Mouse (Mus musculus): ENCODE data around the gene Ccdc163.

Ccdc163 gene

DNA sequence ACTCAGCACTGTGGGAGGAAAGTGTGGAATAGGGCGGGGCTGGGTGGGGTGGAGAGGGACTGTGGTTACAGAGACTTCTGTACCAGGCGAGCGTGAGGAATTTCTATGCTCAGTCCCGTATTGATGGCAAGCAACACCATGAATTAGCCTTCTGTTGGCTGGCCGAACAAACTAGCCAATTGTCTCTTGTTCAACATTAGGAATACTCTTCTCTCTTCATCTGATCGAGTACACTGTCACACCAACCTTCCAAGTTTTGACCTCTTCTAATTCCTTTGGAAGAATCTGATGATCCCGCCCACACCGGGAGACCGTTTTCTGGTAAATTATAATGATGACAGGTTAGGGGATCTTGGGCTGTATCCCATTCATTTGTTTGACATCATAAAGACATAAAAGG is 643 bp upstream of the Ccdc163 start:
- no peak for DNase-seq

DNA sequence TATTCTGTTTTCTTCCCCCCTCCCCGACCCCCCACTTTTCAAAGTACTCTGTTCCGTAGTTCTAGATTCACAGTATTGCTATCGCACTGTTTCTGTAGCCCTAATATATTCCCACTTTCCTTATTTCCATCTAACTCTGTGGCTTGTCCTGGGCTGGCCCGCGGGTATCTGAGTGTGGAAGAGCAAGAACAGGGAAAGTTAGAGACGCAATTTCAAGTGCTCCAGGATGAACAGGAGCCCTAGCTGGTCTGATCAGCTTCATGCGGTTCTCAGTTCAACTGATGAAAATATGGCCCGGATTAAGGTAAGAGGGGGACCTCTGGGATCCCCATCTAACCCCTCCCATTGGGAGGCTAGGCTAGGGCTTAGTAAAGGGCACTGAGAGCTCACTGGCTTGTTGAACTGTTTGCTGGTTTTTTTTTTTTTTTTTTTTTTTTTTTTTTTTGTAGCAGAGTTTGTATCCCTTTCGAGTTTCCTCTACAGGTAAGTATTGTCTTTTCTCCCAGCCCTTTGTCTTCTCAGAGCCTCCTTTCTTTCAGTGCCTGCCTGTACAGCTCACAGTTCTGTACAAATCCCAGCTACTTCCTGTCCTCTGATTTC is 582 bp downstream of the Ccdc163 start:
- DNase-seq, result no peak

DNA sequence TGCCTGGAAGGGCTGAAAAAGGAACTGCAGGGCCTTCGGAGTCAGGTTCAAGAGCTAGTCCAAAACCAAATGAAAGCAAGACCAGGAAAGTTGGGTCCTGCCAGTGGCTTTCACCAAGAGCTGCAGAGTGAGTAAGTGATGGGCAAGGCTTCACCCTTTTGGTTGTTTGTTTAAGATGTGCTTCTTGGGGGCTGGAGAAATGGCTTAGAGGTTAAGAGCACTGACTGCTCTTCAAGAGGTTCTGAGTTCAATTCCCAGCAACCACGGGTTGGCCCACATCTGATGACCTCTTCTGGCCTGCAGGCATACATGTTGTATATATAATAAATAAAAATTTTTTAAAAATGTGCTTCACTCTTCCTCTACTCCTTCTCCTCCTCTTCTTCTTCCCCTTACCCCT is 1.8 kb downstream of the Ccdc163 start:
- DNase-seq, result no peak

DNA sequence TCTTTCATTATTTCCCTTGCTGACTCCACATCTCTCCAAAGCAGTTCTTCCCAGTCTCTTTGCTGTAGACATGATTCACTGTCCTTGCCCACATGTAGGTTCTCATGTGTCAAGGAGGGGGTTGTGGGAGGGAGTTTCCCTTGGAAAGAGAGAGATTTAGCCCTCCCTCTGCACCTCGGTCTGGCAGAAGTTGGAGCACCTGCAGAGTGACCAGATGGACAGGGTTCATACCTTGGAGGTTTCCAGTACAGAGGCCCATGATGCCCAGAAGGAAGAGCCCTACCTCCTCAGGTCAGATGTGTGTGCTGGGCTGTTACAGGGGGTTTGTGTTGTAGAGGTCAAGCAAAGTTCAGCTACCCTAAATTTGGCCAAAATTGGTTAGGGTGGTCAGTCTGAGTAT is 4.2 kb downstream of the Ccdc163 start:
- DNase-seq, result no peak

DNA sequence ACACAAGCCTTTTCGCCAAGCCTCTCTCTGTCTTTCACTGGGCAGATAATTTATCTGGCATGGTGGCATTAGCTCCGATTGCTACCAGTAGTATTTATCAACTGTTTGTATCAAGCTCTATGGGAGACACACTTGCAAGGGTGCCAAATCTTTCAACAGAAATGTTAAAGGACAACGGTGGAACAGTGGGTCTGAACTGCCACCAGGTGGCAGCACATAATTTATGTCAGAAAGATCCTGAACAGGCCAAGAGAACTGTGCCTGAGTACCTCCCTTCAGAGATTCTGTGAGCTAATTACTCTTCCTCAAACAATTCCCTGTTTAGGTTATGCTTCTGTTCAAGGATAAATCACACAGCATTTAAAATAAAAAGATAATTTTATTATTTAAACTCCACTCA is 11.1 kb downstream of the Ccdc163 start:
- DNase-seq, result peak; percentile 46

DNA sequence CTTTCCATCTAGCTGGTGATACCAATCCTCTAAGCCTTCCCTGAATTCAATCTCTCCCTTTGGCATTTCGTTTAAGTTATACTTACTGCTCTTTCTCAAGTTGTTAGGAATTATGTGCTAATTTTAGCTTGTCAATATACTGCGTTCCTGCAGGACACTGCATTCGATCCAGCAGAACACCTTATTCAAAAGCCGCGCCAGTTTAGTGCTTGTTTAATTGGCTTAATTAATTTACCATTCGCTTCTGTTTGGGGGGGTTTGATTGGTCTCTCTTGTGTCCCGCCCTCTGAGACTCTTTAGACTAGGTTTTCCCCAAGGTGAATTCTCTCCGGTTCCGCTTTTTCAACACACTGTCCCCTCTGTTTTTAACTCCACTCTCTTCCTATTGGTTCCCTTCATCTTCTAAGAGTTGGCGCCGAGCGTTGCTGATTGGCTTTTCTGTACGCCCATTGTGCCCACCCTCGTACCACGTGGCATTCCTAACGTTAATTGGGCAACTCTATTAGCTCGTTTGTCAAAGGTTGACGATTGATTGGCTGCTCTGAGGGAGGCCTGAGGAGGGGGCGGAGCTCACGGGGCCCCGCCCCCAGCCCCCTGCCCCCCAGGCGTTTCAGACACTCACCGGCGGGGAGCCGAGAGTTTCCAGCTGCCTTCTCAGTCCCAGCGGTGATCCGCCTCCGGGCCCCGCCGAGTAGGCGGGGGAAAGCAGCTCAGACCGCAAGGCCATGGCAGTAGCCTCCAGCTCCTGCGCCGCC is 12.2 kb downstream of the Ccdc163 start, which contains the start of gene Tesk2:
Gene Tesk2, plus strand, starts transcription at position 606 of the 755 bp plus-strand sequence.
- DNase-seq, result peak; percentile 89

DNA sequence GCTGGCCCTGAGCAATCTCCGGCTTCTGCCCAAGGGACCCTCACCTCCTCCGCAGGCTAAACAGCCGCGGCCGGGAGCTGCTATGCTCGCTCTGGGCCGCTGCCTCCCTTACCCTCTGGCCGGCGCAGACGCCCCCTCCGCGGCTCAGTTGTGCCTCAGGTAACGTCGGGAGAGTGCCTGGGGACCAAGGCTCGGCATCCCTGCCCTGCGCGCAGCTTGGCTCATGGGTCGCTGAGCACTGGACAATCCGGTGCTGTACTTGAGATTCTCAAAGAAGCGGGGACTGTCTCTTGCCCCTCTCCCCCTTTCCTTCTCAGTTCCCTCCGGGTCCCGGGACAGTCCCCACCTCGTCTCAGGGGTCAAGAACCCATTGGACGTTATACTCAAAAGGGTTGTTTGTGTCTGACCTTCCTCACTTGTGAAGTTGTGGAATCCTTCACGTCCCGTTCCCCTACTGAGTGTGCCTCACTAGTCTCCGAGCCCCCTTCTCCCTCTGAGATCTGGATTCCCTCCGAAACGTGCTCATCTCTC is 12.9 kb downstream of the Ccdc163 start:
- no peak for DNase-seq

DNA sequence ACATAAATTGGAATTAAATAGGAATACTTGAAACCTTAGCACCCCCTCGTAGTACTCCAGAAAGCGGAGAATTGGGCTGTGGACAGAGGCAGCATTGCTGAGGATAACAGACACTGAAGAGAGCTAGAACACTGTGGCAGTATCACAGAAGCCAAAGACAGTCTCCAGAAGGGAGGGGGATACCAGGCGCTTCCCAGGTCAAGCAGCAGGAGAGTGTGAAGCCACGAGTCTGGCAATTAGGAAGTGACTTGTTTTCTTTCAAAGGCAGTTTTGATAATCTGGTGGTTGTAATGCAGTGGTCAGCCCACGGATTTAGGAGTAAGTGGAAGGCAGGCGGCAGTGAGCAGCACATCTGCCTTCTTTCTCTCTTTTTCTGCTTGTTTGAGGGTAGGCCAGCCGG is 13.9 kb downstream of the Ccdc163 start:
- DNase-seq, result no peak

DNA sequence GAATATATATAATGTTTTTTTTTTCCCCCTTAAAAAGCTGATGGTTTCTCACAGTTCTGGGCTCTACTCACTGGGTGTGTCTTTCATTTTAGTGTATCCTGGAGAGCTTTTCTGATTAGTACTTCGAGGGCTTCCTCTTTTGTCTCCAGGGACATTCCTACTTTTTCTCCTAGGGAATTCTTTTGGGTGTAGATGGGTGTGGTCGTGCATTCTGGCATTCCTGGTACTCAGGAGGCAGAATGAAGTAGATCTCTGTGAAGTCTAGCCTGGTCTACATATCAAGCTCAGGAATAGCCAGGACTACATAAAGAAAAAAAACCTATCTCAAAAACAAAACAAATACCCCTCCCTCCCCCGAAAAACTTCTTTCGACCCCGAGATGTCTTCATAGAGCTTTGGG is 17.1 kb downstream of the Ccdc163 start:
- no peak for DNase-seq

DNA sequence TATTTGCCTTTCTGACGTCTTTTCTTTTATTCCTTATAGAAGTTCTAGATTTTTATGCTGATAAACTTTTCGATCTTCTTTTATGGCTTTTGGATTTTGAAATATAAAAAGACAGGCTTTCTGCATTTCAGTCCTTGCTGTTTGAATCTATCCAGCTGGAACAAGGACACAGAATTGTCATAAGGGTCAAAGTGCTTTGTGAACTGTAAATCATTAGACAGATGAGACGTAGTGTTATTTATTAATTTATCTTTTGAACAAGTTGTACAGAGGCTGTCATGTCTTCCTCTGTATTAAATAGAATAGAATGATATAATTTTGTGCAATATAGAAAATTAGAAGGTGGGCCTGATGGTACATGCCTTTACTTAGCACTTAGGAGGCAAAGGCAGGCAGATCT is 19.1 kb downstream of the Ccdc163 start:
- no peak for DNase-seq

DNA sequence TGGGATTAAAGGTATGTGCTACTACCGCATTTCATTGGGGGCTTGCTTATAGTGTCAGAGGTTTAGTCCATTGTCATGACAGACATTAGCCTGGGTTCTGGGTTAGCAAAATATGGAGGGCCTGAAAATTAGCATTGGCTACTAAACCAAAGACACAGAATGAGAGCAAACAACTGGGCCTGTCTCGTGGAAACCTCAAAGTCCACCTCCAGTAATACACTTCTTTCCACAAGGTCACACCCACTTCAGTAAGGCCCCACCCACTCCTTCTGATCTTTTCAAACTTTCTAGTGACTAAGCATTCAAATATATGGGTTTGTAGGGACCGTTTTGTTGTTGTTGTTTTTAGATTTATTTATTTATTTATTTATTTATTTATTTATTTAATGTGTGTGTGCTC is 21.2 kb downstream of the Ccdc163 start:
- no peak for DNase-seq

DNA sequence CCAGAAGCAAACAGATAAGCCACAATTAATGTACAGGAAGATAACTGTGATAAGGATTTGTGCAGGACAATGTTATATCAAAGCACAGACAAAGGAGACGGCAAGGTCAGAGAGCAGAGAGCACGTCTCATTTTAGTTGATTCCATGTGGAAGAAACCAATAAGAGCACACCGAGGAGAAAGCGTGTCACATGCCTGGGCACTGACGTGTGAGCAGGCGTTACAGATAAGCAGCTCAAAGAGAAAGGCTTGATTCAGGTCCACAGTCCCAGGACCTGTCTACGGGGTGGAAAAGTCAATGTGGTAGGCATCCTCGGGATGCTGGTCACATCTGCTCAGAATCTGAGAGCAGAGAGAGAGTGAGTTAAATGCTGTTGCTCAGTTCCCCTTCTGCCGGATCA is 22.8 kb downstream of the Ccdc163 start:
- no peak for DNase-seq

DNA sequence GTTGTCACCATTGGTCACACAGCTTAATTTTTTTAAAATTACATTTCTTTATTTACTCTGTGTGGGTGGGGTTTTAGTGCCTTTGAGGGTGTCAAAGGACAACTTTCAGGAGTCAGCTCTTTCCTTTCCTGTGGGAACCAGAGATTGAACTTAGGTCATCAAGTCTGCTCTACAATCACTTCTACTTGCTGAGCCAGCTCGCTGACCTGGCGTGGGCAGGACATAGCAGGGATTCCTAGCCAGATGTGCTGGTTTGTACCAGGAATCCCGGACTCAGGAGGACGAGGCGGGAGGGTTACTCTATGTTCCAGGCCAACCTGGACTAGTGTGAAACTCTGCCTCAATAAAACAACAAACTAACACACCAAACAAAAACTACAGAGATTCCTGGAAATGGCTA is 24.0 kb downstream of the Ccdc163 start:
- DNase-seq, result no peak

DNA sequence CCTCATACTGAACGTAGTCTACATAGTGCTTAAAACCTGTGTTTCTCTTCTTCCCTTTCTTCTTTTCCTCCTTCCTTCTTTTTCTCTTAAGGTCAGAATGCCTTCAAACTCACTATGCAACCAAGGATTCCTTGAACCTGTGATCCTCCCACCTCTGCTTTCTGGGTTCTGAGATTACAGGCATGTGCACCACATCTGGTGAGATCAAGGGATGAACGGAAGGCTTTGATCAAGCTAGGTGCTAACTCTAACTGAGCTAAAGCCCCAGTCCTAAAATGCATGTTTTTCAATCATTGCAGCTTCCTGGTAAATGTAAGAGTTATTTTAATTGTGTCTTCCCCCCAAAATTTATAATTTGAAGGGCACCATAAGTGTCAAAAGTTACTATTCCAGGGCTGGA is 26.7 kb downstream of the Ccdc163 start:
- DNase-seq, result no peak

DNA sequence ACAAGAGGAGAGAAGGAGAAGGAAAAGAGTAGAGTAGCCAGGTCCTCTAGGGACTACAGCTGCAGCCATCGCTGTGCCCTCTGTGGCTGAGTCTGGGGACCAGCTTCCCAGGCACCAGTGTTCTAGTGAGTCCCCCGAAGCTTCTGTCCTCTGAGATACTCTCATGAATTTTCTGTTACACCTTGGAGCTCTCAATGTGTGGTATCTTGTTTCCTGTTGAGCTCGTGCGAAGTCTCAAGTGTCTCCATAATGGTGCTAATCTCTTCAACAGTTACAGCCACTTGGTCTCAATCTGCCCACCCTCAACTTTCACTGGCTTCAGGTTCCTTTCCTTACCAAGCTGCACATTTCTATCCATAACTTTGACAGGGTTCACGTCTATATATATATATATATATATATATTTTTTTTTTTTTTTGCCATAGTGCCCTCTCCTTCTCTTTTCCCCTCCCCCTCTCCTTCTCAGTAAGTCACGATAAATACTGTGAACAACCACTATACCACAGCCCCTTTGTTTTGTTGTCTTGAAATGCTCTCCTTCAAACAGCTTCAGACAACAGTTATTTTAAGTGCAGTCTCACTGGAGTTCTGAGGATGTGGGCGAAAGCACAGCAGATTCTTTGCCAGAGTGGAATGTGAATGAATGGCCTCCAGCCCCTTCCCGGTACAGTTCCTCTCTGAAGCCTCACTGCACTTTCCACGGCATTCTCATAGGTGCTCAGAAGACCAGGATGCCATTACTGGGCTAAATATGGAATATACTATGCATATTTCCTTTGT is 30.9 kb downstream of the Ccdc163 start:
- no peak for DNase-seq

DNA sequence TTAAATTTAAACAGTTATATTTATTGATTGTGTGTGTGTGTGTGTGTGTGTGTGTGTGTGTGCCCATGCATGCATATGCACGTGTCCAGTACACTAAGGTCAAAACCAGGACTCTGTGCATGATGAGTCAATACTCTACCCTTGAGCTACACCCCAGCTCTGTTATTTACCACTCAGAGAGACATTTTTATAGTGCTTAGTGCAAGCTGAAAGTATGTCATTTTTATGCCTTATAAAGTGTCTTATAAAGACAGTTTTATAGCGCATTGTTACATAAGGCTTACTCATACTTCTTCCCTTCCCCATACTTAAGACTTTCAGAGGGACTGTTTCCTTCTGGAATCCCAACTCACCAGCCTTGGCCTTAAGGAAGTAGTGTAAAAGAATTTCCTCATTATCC is 41.4 kb downstream of the Ccdc163 start:
- no peak for DNase-seq

DNA sequence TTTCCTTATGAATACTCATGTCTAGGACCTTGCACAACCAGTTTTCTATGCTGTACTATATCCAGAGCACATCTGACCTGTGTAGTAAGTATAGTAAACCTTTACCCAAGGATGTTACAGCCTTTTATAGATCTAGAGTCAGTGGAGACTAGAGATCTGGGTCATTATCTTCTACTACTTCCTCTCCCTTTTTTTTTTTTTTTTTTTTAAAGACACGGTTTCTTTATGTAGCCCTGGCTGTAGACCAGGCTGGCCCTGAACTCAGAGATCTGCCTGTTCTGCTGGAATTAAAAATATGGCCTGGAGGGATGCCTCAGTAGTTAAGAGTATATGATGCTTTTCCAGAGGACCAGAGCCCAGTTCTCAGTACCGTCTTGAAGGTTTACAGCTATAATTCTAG is 53.6 kb downstream of the Ccdc163 start:
- DNase-seq, result no peak

DNA sequence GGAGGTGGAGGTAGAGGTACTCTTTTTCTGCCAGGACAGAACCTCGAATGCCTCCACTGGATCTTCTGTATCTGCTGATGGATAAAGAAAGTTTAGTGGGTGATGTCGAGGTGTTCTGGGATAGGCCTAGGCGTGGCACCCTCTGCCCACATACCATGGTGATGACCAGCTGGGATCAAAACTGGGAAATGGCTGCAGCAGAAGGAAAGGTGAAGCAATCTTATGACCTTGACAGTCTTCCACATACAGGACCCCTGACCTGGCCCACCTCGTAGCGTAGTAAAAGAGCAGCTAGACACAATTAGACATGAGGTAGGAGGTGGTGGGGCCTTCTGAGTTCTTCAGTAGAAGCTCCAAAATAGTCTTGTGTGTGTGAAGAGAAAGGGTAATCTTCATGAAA is 55.7 kb downstream of the Ccdc163 start:
- no peak for DNase-seq

DNA sequence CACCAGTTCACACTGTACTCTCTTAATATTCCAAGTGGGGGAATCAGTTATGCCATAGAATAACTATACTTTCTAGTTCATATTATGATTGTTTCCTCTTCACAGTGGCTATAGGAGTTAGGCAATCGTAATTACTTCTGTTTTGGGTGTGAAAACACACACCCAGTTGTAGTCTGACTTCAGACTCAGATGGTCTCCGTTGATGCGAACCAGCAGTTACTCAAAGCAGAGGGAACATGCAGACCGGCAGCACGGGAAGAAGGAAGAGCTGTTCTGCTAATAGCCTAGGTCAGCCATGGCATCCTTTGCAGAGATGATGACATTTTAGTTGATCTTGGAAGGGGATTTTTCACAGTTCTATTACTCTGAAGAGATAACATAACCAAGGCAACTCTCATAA is 60.2 kb downstream of the Ccdc163 start:
- no peak for DNase-seq

DNA sequence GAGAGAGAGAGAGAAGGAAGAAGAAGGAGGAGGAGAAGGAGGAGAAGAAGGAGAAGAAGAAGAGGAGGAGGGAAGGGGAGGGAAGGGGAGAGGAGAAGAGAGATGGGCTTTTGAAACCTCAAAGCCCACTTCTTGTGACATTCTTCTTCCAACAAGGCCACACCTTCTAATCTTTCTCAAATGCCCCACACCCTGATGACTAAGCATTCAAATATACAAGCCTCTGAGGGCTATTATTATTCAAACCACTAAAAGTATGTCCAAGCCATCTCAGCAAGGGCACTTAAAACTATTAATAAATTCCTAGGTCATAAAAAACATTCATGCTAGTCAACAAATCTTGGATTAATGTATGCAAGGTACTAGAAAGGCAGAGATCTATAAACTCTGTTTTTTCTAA is 60.8 kb downstream of the Ccdc163 start:
- DNase-seq, result no peak

DNA sequence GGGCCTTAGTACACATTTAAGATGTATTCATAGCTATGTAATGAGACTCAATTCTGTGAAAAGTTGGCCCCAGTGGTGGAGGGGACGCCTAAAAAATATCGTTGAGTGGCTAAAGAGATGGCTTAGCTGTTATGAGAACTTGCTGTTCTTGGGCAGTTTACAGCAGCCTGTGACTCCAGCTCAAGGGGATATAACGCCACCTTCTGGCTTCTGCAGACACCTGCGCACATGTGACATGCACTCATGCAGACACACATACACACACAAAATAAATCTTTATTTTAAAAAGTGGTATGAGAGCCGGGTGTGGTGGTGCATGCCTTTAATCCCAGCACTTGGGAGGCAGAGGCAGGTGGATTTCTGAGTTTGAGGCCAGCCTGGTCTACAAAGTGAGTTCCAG is 68.1 kb downstream of the Ccdc163 start:
- DNase-seq, result no peak

DNA sequence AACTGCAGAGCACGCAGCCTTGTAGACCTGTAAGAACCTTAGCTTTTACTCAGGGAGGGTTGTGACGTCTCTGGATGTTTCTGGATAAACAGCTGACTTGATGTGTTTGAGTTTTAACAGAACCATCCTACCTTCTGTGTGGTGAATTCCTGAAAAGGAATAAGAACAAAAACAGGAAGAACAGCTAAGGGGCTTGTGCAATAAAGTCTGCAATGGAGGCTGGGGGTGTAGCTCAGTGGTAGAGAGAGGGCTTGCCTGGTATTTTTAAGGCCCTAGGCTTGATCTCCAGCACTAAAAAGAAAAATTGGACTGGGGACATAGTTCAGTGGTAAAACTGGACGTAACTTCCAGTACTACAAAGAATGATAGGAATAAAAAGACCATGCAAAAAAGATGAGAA is 68.8 kb downstream of the Ccdc163 start:
- no peak for DNase-seq

DNA sequence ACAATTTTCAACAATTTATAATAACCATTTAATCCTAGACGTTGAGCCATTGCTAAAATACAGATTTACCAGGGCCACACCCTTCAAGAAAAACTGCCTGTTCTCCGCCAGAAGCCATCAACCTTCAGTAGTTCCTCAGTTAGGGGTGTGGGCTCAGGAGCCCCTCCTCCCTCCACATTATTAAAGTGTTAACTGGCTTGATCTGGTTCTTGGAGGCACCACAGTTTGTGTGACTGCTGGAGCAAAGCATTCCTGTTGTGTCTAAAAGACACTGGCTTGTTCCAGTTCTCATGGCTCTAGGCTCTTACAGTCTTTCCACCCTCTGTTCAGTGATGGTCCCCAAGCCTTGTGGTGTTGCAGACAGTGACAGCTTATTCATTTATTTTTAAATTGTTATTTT is 72.2 kb downstream of the Ccdc163 start:
- no peak for DNase-seq

DNA sequence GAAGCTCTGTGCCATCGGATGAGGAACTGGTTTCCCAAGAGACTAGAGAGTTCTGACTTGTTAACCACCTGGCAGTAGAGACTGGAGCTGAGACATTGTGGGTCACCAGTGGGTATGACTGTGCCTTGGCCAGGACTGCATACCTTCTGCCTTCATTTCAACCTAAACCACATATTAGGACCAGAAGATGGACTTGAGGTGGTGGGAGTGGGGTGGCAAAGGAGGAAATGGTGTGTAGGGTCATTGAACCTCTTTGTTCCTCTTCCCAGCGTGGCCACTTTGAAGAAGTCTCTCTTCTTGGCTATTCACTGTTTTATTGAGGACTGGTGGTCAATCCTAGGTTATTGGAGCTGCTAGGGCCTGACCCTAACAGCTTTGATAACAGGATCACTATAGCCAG is 73.1 kb downstream of the Ccdc163 start:
- no peak for DNase-seq

Measured in right cerebral cortex, postnatal 25 days (tissue).